Mouse (Mus musculus) layer of hippocampus, adult 18-20 months (tissue): ENCODE results near the gene Slc10a1. TPM values are rescaled to one million over a fixed set of nuclear protein-coding genes. Genes with fewer than 3 reads are reported as not detected.

ENCODE experiments used
- DNase-seq, 2 experiments: peaks; one replicate each; pipeline ENCODE4 v3.0.0; 2022; ENCODE audit warnings: low spot score in 2 of 2
- long read RNA-seq: library from polyadenylated mRNA; stranded (forward); transcript quantifications from one replicate; pipeline ENCODE4 v2.0.0, GENCODE M21; 2021
- total RNA-seq, 2 experiments: library from RNA; stranded (reverse); gene quantifications; 2 replicates each; pipeline ENCODE4 v1.2.3; 2021

Gene Slc10a1
- total RNA-seq = not detected
- long read RNA-seq = 0 reads

GRCm38 (mm10) chr12:80968605-80969004 is at the start of gene Slc10a1:
Slc10a1 (minus strand) TSS chr12:80968705.
- no peak for DNase-seq

GRCm38 (mm10) chr12:81017624-81018023 is 49.1 kb upstream of the Slc10a1 start:
- DNase-seq = no peak

- no peak for DNase-seq
Observed at GRCm38 (mm10) chr12:81013496-81013895, 45.0 kb upstream of the Slc10a1 start.

- DNase-seq = no peak
Observed at GRCm38 (mm10) chr12:81011994-81012393, 43.5 kb upstream of the Slc10a1 start.

- DNase-seq = no peak
Observed at GRCm38 (mm10) chr12:81009813-81010212, 41.3 kb upstream of the Slc10a1 start.

GRCm38 (mm10) chr12:81002841-81003635 is 34.5 kb upstream of the Slc10a1 start:
- DNase-seq = peak in 1 of 2 experiments; percentile 7

- DNase-seq = no peak
Observed at GRCm38 (mm10) chr12:81000924-81001323, 32.4 kb upstream of the Slc10a1 start.

- no peak for DNase-seq
Observed at GRCm38 (mm10) chr12:80998528-80999221, 30.2 kb upstream of the Slc10a1 start.

GRCm38 (mm10) chr12:80997652-80998051 is 29.1 kb upstream of the Slc10a1 start:
- DNase-seq = no peak

GRCm38 (mm10) chr12:80995326-80995725 is 26.8 kb upstream of the Slc10a1 start:
- DNase-seq = no peak

- no peak for DNase-seq
Observed at GRCm38 (mm10) chr12:80993773-80994172, 25.3 kb upstream of the Slc10a1 start.

- no peak for DNase-seq
Observed at GRCm38 (mm10) chr12:80992540-80993122, 24.1 kb upstream of the Slc10a1 start.

GRCm38 (mm10) chr12:80991806-80992205 is 23.3 kb upstream of the Slc10a1 start:
- DNase-seq = no peak

- DNase-seq = no peak
Observed at GRCm38 (mm10) chr12:80990901-80991445, 22.5 kb upstream of the Slc10a1 start.

GRCm38 (mm10) chr12:80988286-80988685 is 19.8 kb upstream of the Slc10a1 start:
- no peak for DNase-seq

- DNase-seq = no peak
Observed at GRCm38 (mm10) chr12:80986628-80987027, 18.1 kb upstream of the Slc10a1 start.

- DNase-seq = no peak
Observed at GRCm38 (mm10) chr12:80983695-80984094, 15.2 kb upstream of the Slc10a1 start.

- DNase-seq = peak; percentile 65 to 87
Observed at GRCm38 (mm10) chr12:80982326-80982725, 13.8 kb upstream of the Slc10a1 start.

GRCm38 (mm10) chr12:80975939-80976671 is 7.6 kb upstream of the Slc10a1 start:
- no peak for DNase-seq

GRCm38 (mm10) chr12:80971756-80972155 is 3.3 kb upstream of the Slc10a1 start:
- DNase-seq = no peak

GRCm38 (mm10) chr12:80970181-80970705 is 1.7 kb upstream of the Slc10a1 start:
- no peak for DNase-seq
